Mouse (Mus musculus) lung, postnatal 0 days (tissue): Measurements from ENCODE around the gene Zdhhc14. TPM values are rescaled to one million over a fixed set of nuclear protein-coding genes. Genes with fewer than 3 reads are reported as not detected.

Experiments
- ATAC-seq: fragments of 200-750 bp; cut with Nextera tagmentation; 2 replicates; pipeline ENCODE4 v1.8.0; 2017; ENCODE audit warnings: moderate library complexity
- DNase-seq: peaks from one replicate; pipeline ENCODE4 v3.0.0-alpha.2; 2016; ENCODE audit warnings: low spot score
- H3K27ac ChIP-seq: fragments of 300-500 bp; sonication (generic); 2 replicates; pipeline ENCODE4 v1.5.1; 2014; ENCODE audit warnings: antibody characterized with exemption, mild to moderate bottlenecking, low read length, mixed read lengths
- H3K27me3 ChIP-seq: fragments of 300-500 bp; sonication (generic); replicated peaks from 2 replicates; pipeline ENCODE4 v1.6.1; 2014; ENCODE audit warnings: low read length, mixed read lengths; ENCODE audit not compliant: insufficient read depth
- H3K36me3 ChIP-seq: fragments of 300-500 bp; sonication (generic); 2 replicates; pipeline ENCODE4 v1.6.1; 2014; ENCODE audit warnings: low read length, mixed read lengths; ENCODE audit not compliant: insufficient read depth
- H3K4me1 ChIP-seq: fragments of 300-500 bp; sonication (generic); 2 replicates; pipeline ENCODE4 v1.6.1; 2014; ENCODE audit warnings: antibody characterized with exemption, low read depth, low read length, mixed read lengths; ENCODE audit not compliant: insufficient read depth
- H3K4me2 ChIP-seq: fragments of 300-500 bp; sonication (generic); replicated peaks from 2 replicates; pipeline ENCODE4 v1.6.1; 2014; ENCODE audit warnings: low read depth, mild to moderate bottlenecking, low read length, moderate library complexity, mixed read lengths
- H3K4me3 ChIP-seq: fragments of 300-500 bp; sonication (generic); 2 replicates; pipeline ENCODE4 v1.5.1; 2014; ENCODE audit warnings: low read depth, low read length
- H3K9ac ChIP-seq: fragments of 300-500 bp; sonication (generic); replicated peaks from 2 replicates; pipeline ENCODE4 v1.6.1; 2014; ENCODE audit warnings: low read depth, mild to moderate bottlenecking
- H3K9me3 ChIP-seq: fragments of 300-500 bp; sonication (generic); 2 replicates; pipeline ENCODE4 v1.6.1; 2016; ENCODE audit warnings: low read length, mixed read lengths
- CTCF ChIP-seq: IDR thresholded peaks from 2 replicates; pipeline ENCODE4 v1.5.1; 2016; ENCODE audit warnings: antibody characterized with exemption, mild to moderate bottlenecking
- EP300 ChIP-seq: IDR thresholded peaks from 2 replicates; pipeline ENCODE4 v1.6.1; 2016; ENCODE audit warnings: antibody characterized with exemption, mild to moderate bottlenecking, control low read depth
- WGBS: fragments of 180-500 bp; shearing (Covaris S2); extraction: QIAGEN DNeasy Blood & Tissue Kit; methylation state at CpG from one replicate; pipeline ENCODE4 v1.1.7; 2014; 5-methylcytosine and 5-hydroxymethylcytosine counted together
- polyA plus RNA-seq: library from polyadenylated mRNA; unstranded; fragments of >200 nt; fragmentation: Nextera tagmentation; extraction: Ambion mirVana; gene quantifications from 2 replicates; pipeline ENCODE4 v1.2.1, GENCODE M21; 2015

The Zdhhc14 gene
- polyA plus RNA-seq, 1 experiment from 2014 or later = 4.2 TPM

GRCm38 (mm10) chr17:5508030-5508429 lies 15.7 kb downstream of the Zdhhc14 start:
- no peak overlapping the region for H3K9ac ChIP-seq
- TF ChIP-seq CTCF = no peak
- TF ChIP-seq EP300 = no peak
- H3K27me3 ChIP-seq = no peaks in the 10 kb centered on the region
- H3K36me3 ChIP-seq = no peaks in the 10 kb centered on the region
- no peaks in the 10 kb centered on the region for H3K4me1 ChIP-seq
- H3K4me2 ChIP-seq = no peak overlapping the region
- no peak overlapping the region for H3K4me3 ChIP-seq
- no peak for ATAC-seq
- DNase-seq = no peak
- no peaks in the 10 kb centered on the region for H3K9me3 ChIP-seq
- WGBS = 79% methylated on average over 4 of the region's 4 CpGs
- no peak overlapping the region for H3K27ac ChIP-seq

DNA sequence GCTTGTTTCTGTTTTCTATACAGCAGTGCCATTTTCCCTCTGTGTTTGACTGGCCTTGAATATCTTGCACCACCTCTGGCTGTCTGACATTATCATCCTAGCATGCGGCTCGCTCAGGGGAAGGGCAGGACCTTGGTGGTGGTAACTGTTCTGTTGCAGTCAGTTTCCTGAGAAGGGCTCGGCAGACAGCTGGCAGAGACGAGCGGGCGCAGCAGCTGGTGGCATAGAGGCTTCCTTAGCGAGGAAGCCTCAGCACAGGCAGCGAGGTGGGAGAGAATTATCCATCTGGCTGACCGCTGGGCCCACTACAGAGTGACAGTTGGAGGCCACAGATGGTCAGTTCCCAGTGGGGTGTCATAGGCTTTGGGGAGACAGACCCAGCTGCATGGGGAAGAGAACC lies 18.2 kb downstream of the Zdhhc14 start:
- TF ChIP-seq CTCF = no peak
- no peak for TF ChIP-seq EP300
- no peak; the same call in 1 of the 2 replicates for ATAC-seq

DNA sequence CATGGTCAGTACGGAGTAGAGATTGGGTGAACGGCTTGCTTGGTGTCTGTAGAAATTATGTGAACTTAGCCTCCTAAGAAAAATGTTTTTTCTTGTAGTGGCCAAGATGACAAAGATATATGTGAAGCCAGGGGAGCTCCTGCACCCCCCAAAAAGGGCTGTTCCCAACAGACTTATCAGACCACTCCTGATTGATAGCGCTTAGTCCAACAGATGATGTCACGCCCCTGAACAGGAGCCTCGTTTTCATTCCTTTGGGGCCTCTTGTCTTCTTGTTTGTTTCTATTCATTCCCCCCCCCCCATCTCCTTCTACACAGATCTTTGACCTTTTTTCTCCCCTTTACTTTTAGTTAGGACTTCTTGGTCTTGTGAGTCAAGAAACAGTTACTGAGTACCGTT lies 19.4 kb downstream of the Zdhhc14 start:
- no peak for ATAC-seq
- Histone ChIP-seq H3K27ac (no peak overlapping the region), H3K4me2 (no peak overlapping the region), H3K4me3 (no peak overlapping the region), H3K9ac (no peak overlapping the region), H3K36me3 (no peaks in the 10 kb centered on the region), H3K4me1 (no peaks in the 10 kb centered on the region), H3K27me3 (no peaks in the 10 kb centered on the region), H3K9me3 (no peaks in the 10 kb centered on the region)
- 67% methylated on average over 6 of the region's 6 CpGs for WGBS
- no peak for DNase-seq
- TF ChIP-seq EP300 (no peak), CTCF (no peak)

More for the DNA sequence above, 18.2 kb downstream of the Zdhhc14 start:
- Histone ChIP-seq H3K9me3 (no peaks in the 10 kb centered on the region), H3K9ac (no peak overlapping the region), H3K27me3 (no peaks in the 10 kb centered on the region), H3K4me1 (no peaks in the 10 kb centered on the region), H3K27ac (no peak overlapping the region), H3K4me2 (no peak overlapping the region), H3K36me3 (no peaks in the 10 kb centered on the region), H3K4me3 (no peak overlapping the region)
- DNase-seq = no peak
- 60% methylated on average over 9 of the region's 9 CpGs for WGBS

- ATAC-seq = no peak
- no peak overlapping the region for H3K4me2 ChIP-seq
- no peaks in the 10 kb centered on the region for H3K9me3 ChIP-seq
- DNase-seq = no peak
- H3K36me3 ChIP-seq = no peaks in the 10 kb centered on the region
- H3K9ac ChIP-seq = no peak overlapping the region
- no peak for TF ChIP-seq CTCF
- TF ChIP-seq EP300 = no peak
- WGBS = 87% methylated on average over 10 of the region's 10 CpGs
- no peaks in the 10 kb centered on the region for H3K27me3 ChIP-seq
- no peak overlapping the region for H3K4me3 ChIP-seq
- H3K27ac ChIP-seq = no peak overlapping the region
- H3K4me1 ChIP-seq = no peaks in the 10 kb centered on the region
Observed at GRCm38 (mm10) chr17:5519466-5519865, 27.1 kb downstream of the Zdhhc14 start.

- Histone ChIP-seq H3K9me3 (no peaks in the 10 kb centered on the region), H3K9ac (no peak overlapping the region), H3K27ac (no peak overlapping the region), H3K4me3 (no peak overlapping the region), H3K4me2 (no peak overlapping the region), H3K36me3 (no peaks in the 10 kb centered on the region), H3K4me1 (no peaks in the 10 kb centered on the region), H3K27me3 (no peaks in the 10 kb centered on the region)
- 84% methylated on average over 13 of the region's 13 CpGs for WGBS
- no peak for DNase-seq
- TF ChIP-seq CTCF = no peak
- no peak for TF ChIP-seq EP300
- no peak for ATAC-seq
Observed at GRCm38 (mm10) chr17:5519910-5520592, 27.7 kb downstream of the Zdhhc14 start.

- 58% methylated on average over 1 of the region's 1 CpGs for WGBS
- TF ChIP-seq CTCF = no peak
- TF ChIP-seq EP300 = no peak
- Histone ChIP-seq H3K9ac (no peak overlapping the region), H3K4me2 (no peak overlapping the region), H3K27me3 (no peaks in the 10 kb centered on the region), H3K9me3 (no peaks in the 10 kb centered on the region), H3K4me3 (no peak overlapping the region), H3K36me3 (no peaks in the 10 kb centered on the region), H3K27ac (no peak overlapping the region), H3K4me1 (no peaks in the 10 kb centered on the region)
- DNase-seq = no peak
- ATAC-seq = no peak
Observed at GRCm38 (mm10) chr17:5521532-5521931, 29.2 kb downstream of the Zdhhc14 start.
